Mouse (Mus musculus) NIH3T3 (cell line): Measurements from ENCODE around the gene Wnk1.

ENCODE experiments used
- DNase-seq: peaks from one replicate; pipeline ENCODE4 v3.0.0-alpha.2; 2012; ENCODE audit warnings: low read depth

Gene Wnk1

GRCm38 (mm10) chr6:120040557-120040857 lies 2.0 kb upstream of the Wnk1 start:
- no peak for DNase-seq

GRCm38 (mm10) chr6:120039668-120040556 lies 1.4 kb upstream of the Wnk1 start:
- DNase-seq = peak; percentile 96

- peak; percentile 56 for DNase-seq
These were observed 738 bp upstream of the Wnk1 start for GRCm38 (mm10) chr6:120039256-120039563.

GRCm38 (mm10) chr6:120037636-120038365 lies 671 bp downstream of the Wnk1 start:
- DNase-seq = peak; percentile 83

GRCm38 (mm10) chr6:120037004-120037635 lies 1.4 kb downstream of the Wnk1 start:
- peak; percentile 60 for DNase-seq

GRCm38 (mm10) chr6:120024577-120024976 lies 13.9 kb downstream of the Wnk1 start:
- peak; percentile 30 for DNase-seq

- DNase-seq = no peak
These were observed 14.7 kb downstream of the Wnk1 start for GRCm38 (mm10) chr6:120023746-120024145.

- no peak for DNase-seq
These were observed 16.4 kb downstream of the Wnk1 start for GRCm38 (mm10) chr6:120022042-120022441.

- DNase-seq = no peak
These were observed 18.8 kb downstream of the Wnk1 start for GRCm38 (mm10) chr6:120019697-120020096.

- DNase-seq = no peak
These were observed 25.3 kb downstream of the Wnk1 start for GRCm38 (mm10) chr6:120013125-120013524.

- DNase-seq = no peak
These were observed 27.0 kb downstream of the Wnk1 start for GRCm38 (mm10) chr6:120011440-120011839.

- no peak for DNase-seq
These were observed 27.5 kb downstream of the Wnk1 start for GRCm38 (mm10) chr6:120011001-120011400.

GRCm38 (mm10) chr6:120010535-120010934 lies 27.9 kb downstream of the Wnk1 start:
- no peak for DNase-seq

GRCm38 (mm10) chr6:120001718-120002117 lies 36.8 kb downstream of the Wnk1 start:
- DNase-seq = peak; percentile 83

GRCm38 (mm10) chr6:119996480-119996879 lies 42.0 kb downstream of the Wnk1 start:
- no peak for DNase-seq

- DNase-seq = peak; percentile 82
These were observed 114.1 kb downstream of the Wnk1 start for GRCm38 (mm10) chr6:119924235-119925005.

GRCm38 (mm10) chr6:119922544-119922943 lies 115.9 kb downstream of the Wnk1 start:
- peak; percentile 13 for DNase-seq

- DNase-seq = no peak
These were observed 116.3 kb downstream of the Wnk1 start for GRCm38 (mm10) chr6:119922136-119922535.

GRCm38 (mm10) chr6:119918561-119919181 lies 119.8 kb downstream of the Wnk1 start:
- DNase-seq = no peak

- DNase-seq = no peak
These were observed 122.8 kb downstream of the Wnk1 start for GRCm38 (mm10) chr6:119915710-119916109.

- DNase-seq = no peak
These were observed 126.4 kb downstream of the Wnk1 start for GRCm38 (mm10) chr6:119912046-119912445.

GRCm38 (mm10) chr6:119905461-119905860 lies 133.0 kb downstream of the Wnk1 start:
- no peak for DNase-seq
